Mouse (Mus musculus) embryonic fibroblast, embryonic 13.5 days (primary cell): ENCODE measurements around the gene Serp2. TPM values are rescaled to one million over a fixed set of nuclear protein-coding genes. Genes with fewer than 3 reads are reported as not detected.

Experiments
- H3K27ac ChIP-seq: 2 replicates; pipeline ENCODE4 v1.5.1; 2012; ENCODE audit warnings: low read length, control low read depth, inconsistent platforms; ENCODE audit not compliant: insufficient read depth
- H3K4me1 ChIP-seq: 2 replicates; pipeline ENCODE4 v1.6.1; 2011; ENCODE audit warnings: low read length; ENCODE audit not compliant: control insufficient read depth, insufficient read depth
- H3K4me3 ChIP-seq: 2 replicates; pipeline ENCODE4 v1.5.1; 2011; ENCODE audit warnings: mild to moderate bottlenecking, control low read depth, low read length; ENCODE audit not compliant: insufficient read depth
- CTCF ChIP-seq: IDR thresholded peaks from 2 replicates; pipeline ENCODE4 v1.5.1; 2011; ENCODE audit warnings: mild to moderate bottlenecking, control low read depth, low read length, moderate library complexity, borderline replicate concordance; ENCODE audit not compliant: insufficient read depth
- POLR2A ChIP-seq: IDR thresholded peaks from 2 replicates; pipeline ENCODE4 v1.6.1; 2011; ENCODE audit warnings: low read depth, mild to moderate bottlenecking, control low read depth, low read length, moderate library complexity
- polyA plus RNA-seq: library from polyadenylated mRNA; stranded (reverse); fragments of >200 nt; gene quantifications from 2 replicates; pipeline ENCODE4 v1.2.4, GENCODE M21; 2011; ENCODE audit warnings: low read depth; ENCODE audit not compliant: missing spikeins, insufficient read length

Serp2 gene
- polyA plus RNA-seq, 1 experiment: 3.5 TPM

- Histone ChIP-seq H3K27ac (no peak overlapping the region), H3K4me3 (no peak overlapping the region), H3K4me1 (peaks cover 9% of the 10 kb centered on the region)
- TF ChIP-seq CTCF (no peak), POLR2A (no peak)
Measured at GRCm38 (mm10) chr14:76527030-76527719, 29.5 kb downstream of the Serp2 start.

DNA sequence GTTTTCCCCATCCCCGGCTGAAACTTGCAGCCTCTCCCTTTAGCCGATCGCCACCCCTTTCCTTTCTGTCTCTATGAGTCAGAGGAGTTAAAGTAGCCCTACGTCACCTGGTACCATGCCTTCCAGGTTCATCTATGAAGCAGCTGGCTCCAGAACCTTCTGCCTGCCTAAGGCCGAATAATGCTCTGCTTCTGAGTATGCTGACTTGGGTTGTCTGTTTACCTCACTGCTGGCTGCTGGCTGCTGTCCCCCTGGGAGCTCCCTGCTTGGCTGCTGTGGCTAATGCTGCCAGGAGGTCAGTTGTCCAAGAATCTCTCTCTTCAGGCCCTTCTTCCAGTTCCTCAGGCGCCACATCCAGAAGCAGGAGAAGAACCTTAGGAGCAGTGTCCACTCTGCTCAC lies 30.2 kb downstream of the Serp2 start:
- no peak for TF ChIP-seq CTCF
- Histone ChIP-seq H3K4me3 (no peak overlapping the region), H3K27ac (no peak overlapping the region), H3K4me1 (peaks cover 10% of the 10 kb centered on the region)

DNA sequence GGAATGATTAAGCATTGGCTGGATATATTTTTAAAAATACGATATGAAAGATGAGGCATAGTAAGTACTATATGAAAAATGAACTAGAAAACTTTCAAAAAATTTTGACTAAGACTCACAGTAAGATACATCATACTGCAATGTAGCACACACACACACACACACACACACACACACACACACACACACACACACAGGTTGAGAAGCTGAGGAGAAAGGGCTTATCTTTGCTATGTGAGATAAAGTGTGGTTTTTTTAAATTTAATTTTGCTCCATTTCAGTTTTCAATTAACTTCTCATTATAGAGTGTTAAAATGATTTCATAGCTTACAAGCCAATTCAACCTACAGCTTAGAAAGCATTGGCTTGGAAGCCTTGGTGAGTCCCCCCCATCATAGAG lies 33.3 kb downstream of the Serp2 start:
- Histone ChIP-seq H3K4me1 (peaks cover 14% of the 10 kb centered on the region), H3K27ac (no peak overlapping the region), H3K4me3 (no peak overlapping the region)
- TF ChIP-seq CTCF (no peak), POLR2A (no peak)

DNA sequence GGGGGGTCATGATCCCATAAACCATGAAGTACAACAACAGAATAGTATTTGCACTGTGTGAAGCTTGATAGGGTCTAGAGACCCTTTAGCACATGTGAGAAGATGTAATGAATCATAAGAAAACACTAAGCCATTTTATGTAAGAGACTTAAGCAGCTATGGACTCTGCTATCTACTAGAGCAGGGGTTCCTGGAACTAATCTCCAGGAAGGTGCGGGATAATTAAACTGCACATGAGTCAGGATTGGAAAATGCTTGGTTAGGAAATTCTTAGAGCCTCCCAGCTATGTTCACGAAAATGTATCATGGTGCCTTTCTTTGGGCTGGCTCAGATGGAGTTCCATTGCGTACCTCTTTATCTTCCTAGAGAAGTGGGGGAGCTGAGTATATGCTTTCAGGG lies 35.4 kb downstream of the Serp2 start:
- Histone ChIP-seq H3K4me1 (peaks cover 10% of the 10 kb centered on the region), H3K4me3 (no peak overlapping the region), H3K27ac (no peak overlapping the region)
- no peak for TF ChIP-seq POLR2A
- TF ChIP-seq CTCF: no peak

DNA sequence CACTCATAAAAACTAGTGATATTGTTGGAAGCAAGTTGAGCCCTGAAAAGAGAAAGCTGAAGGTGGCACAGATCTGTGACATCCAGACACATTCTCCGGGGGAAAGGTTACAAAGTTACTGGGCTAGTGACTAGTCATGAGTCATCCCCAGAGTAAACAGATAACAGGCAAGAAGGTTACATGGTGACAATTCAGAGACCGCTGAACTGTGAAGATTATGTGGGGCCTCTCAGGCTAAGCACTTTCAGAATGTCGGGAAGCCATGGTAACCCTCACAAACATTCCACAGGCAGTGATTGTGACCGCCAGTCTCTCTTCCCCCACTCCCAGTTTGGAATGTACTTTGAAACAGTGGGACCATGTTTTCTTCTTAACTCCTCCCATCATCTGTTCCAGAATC lies 36.1 kb downstream of the Serp2 start:
- no peak overlapping the region for H3K27ac ChIP-seq
- TF ChIP-seq POLR2A (no peak), CTCF (no peak)
- no peak overlapping the region for H3K4me3 ChIP-seq
- peaks cover 10% of the 10 kb centered on the region for H3K4me1 ChIP-seq

DNA sequence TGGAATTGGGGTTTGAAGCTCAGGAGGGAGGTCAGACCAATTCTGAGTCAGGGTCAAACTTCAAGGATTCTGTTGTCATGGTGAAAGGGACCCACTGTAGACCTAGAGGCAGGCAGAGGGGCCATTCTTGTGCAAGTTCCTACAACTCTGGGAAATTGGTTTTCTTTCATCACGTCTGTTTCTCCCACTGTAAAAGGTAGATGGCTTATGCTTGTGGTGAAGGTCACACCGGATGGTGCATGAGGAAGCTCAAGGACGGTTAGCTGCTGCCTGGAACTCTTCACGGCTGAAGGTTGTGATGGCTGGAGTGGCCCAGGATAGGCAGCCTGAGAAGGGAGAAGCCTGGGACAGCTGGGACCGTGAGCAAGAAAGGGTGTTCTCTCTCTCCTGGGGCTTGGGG lies 38.5 kb downstream of the Serp2 start:
- H3K27ac ChIP-seq: no peak overlapping the region
- peaks cover 10% of the 10 kb centered on the region for H3K4me1 ChIP-seq
- TF ChIP-seq CTCF (no peak), POLR2A (no peak)
- no peak overlapping the region for H3K4me3 ChIP-seq

GRCm38 (mm10) chr14:76515620-76516019 lies 41.1 kb downstream of the Serp2 start:
- Histone ChIP-seq H3K4me1 (peaks cover 2% of the 10 kb centered on the region), H3K4me3 (no peak overlapping the region), H3K27ac (no peak overlapping the region)
- TF ChIP-seq POLR2A: no peak
- TF ChIP-seq CTCF: no peak

DNA sequence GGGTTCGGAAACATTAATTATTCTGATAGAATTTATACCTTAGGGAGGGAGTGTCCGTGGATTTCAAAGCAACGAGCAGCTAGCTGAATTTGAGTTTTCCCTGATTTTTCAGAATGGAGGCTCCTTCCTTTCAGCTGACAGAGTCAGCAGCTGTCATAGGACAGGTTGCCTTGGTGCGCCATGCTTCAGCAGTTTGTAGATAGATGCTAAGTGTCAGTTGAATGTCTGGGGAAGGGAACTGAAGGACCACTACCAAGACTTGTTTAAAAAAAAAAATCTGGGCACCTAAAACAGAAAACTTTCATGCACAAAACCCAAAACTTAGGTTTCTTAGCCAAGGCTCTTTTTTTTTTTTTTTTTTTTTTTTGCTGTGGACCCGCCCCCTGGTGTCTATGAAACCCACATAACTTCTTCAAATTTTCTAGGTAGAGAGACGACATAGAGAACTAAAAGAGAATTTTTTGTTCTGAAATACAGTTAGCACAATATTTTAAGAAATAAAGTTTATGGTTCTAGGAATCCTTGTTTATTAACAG lies 42.6 kb downstream of the Serp2 start:
- no peak overlapping the region for H3K27ac ChIP-seq

GRCm38 (mm10) chr14:76513395-76514049 lies 43.2 kb downstream of the Serp2 start:
- Histone ChIP-seq H3K4me1 (no peaks in the 10 kb centered on the region), H3K27ac (no peak overlapping the region), H3K4me3 (no peak overlapping the region)
- TF ChIP-seq CTCF: no peak
- TF ChIP-seq POLR2A: no peak

More for the DNA sequence above, 42.6 kb downstream of the Serp2 start:
- Histone ChIP-seq H3K4me1 (no peaks in the 10 kb centered on the region), H3K4me3 (no peak overlapping the region)
- TF ChIP-seq CTCF: no peak
- TF ChIP-seq POLR2A: no peak

- Histone ChIP-seq H3K27ac (no peak overlapping the region), H3K4me1 (no peaks in the 10 kb centered on the region), H3K4me3 (no peak overlapping the region)
- TF ChIP-seq POLR2A: no peak
- no peak for TF ChIP-seq CTCF
Measured at GRCm38 (mm10) chr14:76511971-76512370, 44.7 kb downstream of the Serp2 start.
